ENCODE assay signal across 17 mouse cellular contexts in the genomic region with DNA sequence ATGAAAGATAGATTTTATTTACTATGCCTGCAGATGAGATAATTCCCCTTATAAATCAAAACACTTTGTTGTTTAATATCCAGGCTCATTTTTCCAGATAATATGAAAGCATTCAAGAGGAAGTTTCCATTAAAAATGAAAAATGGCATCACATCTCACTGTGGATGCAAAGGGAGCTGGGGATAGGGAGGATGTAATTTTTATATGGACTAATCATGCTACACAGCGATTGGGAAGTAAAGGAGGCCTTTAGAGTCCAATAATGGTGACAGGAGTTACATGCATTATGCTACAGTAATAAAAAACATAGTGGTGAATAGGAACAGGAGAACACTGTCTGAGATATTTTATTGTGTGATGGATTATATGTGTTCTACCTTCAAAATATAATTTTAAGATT.
"Had no signal": no experiment of that assay in that cellular context is flagged by ENCODE, and none has a peak within 500 bp of the region (broad histone marks: within the 10 kb centered on the region; RNA-seq: fewer than 3 reads in every experiment).

No protein-coding gene starts in this region.

- H3K9ac ChIP-seq: liver, embryonic 13.5 days; liver, embryonic 15.5 days; liver, postnatal 0 days; lung, embryonic 15.5 days; midbrain, embryonic 12.5 days; stomach, embryonic 15.5 days had no signal

- H3K4me1 ChIP-seq: liver, embryonic 13.5 days; liver, embryonic 15.5 days; lung, embryonic 15.5 days; megakaryocyte, embryonic 14.5 days; midbrain, embryonic 12.5 days; stomach, embryonic 15.5 days had no signal

- H3K4me3 ChIP-seq: liver, embryonic 13.5 days; liver, embryonic 15.5 days; lung, embryonic 15.5 days; megakaryocyte, embryonic 14.5 days; midbrain, embryonic 12.5 days; stomach, embryonic 15.5 days had no signal

- H3K36me3 ChIP-seq: liver, embryonic 13.5 days; liver, embryonic 15.5 days; lung, embryonic 15.5 days; midbrain, embryonic 12.5 days; stomach, embryonic 15.5 days had no signal

- H3K27ac ChIP-seq: liver, embryonic 13.5 days; liver, embryonic 15.5 days; macrophage; midbrain, embryonic 12.5 days; stomach, embryonic 15.5 days; stomach, postnatal 0 days had no signal

- ATAC-seq: liver, postnatal 0 days had no signal

- H3K4me2 ChIP-seq: liver, embryonic 13.5 days; liver, embryonic 15.5 days; lung, embryonic 15.5 days; midbrain, embryonic 12.5 days; stomach, embryonic 15.5 days had no signal

- H3K27me3 ChIP-seq: liver, embryonic 13.5 days; liver, embryonic 15.5 days; lung, embryonic 15.5 days; megakaryocyte, embryonic 14.5 days; midbrain, embryonic 12.5 days; stomach, embryonic 15.5 days had no signal

- DNase-seq: liver, embryonic 13.5 days; liver, postnatal 0 days; lung, adult 2 months; lung, postnatal 14 days; lung, postnatal 36 days; midbrain, embryonic 14.5 days; right cerebral cortex, postnatal 14 days; thymus, adult 2 months; thymus, postnatal 25 days; thymus, postnatal 4 days had no signal

- H3K9me3 ChIP-seq: liver, embryonic 13.5 days; liver, embryonic 15.5 days; lung, embryonic 15.5 days; midbrain, embryonic 12.5 days; stomach, embryonic 15.5 days had no signal
